Mouse (Mus musculus): ENCODE measurements at regions not wholly inside any gene's neighbourhood (a gene's known extent, or its start where the extent isn't known, plus 50 kb on each side); places are given as distances from the start of the nearest gene placed in this dataset.
A peak's percentile ranks its signal among the peaks of the same experiment; 100 is the strongest.
"Not testable (repeated sequence)": the region's sequence is repeated elsewhere in the genome, so short reads cannot be mapped to it uniquely, and the experiment has no call there.

- peaks cover 2% of the 10 kb centered on the region; the same call in 1 of the 2 replicates for H3K4me1 ChIP-seq (ENCODE audit: control insufficient read depth, insufficient read depth, low read length)
- no peak for DNase-seq
- H3K27ac ChIP-seq (ENCODE audit: insufficient read depth, low read depth, low read length): no peak overlapping the region
- 85% methylated on average over 9 of the region's 9 CpGs for WGBS
- no peak overlapping the region for H3K4me3 ChIP-seq (ENCODE audit: insufficient read depth, low read depth, low read length)
- no peaks in the 10 kb centered on the region for H3K27me3 ChIP-seq (replicated peaks; ENCODE audit: control insufficient read depth, insufficient read depth, low read length)
- H3K36me3 ChIP-seq (ENCODE audit: control insufficient read depth, insufficient read depth, low read length): no peaks in the 10 kb centered on the region
- no peak for TF ChIP-seq CTCF (conservative IDR thresholded peaks at IDR 0.05; ENCODE audit: insufficient read depth, insufficient read length, low read depth, low read length)
- no peak for TF ChIP-seq POLR2A (IDR thresholded peaks at IDR 0.05; ENCODE audit: low read depth, low read length)
Observed at GRCm38 (mm10) chr4:105704271-105704670, 85.4 kb upstream of the Gm12728 start.

- DNase-seq: peak; percentile 53
- 33% methylated on average over 6 of the region's 6 CpGs for WGBS
- TF ChIP-seq CTCF (conservative IDR thresholded peaks at IDR 0.05; ENCODE audit: insufficient read depth, insufficient read length, low read depth, low read length) (no peak), POLR2A (IDR thresholded peaks at IDR 0.05; ENCODE audit: low read depth, low read length) (no peak)
- no peaks in the 10 kb centered on the region for H3K36me3 ChIP-seq (ENCODE audit: control insufficient read depth, insufficient read depth, low read length)
- H3K27me3 ChIP-seq (replicated peaks; ENCODE audit: control insufficient read depth, insufficient read depth, low read length): no peaks in the 10 kb centered on the region
- H3K27ac ChIP-seq (ENCODE audit: insufficient read depth, low read depth, low read length): no peak overlapping the region
- peaks cover 2% of the 10 kb centered on the region; the same call in 1 of the 2 replicates for H3K4me1 ChIP-seq (ENCODE audit: control insufficient read depth, insufficient read depth, low read length)
- H3K4me3 ChIP-seq (ENCODE audit: insufficient read depth, low read depth, low read length): no peak overlapping the region
Observed at GRCm38 (mm10) chr4:105705996-105706395, 83.7 kb upstream of the Gm12728 start.

GRCm38 (mm10) chr4:105708080-105708796 is 81.4 kb upstream of the Gm12728 start:
- 59% methylated on average over 13 of the region's 13 CpGs for WGBS
- no peaks in the 10 kb centered on the region for H3K36me3 ChIP-seq (ENCODE audit: control insufficient read depth, insufficient read depth, low read length)
- H3K27me3 ChIP-seq (replicated peaks; ENCODE audit: control insufficient read depth, insufficient read depth, low read length): no peaks in the 10 kb centered on the region
- TF ChIP-seq CTCF (conservative IDR thresholded peaks at IDR 0.05; ENCODE audit: insufficient read depth, insufficient read length, low read depth, low read length): no peak
- no peak for TF ChIP-seq POLR2A (IDR thresholded peaks at IDR 0.05; ENCODE audit: low read depth, low read length)
- no peak overlapping the region for H3K27ac ChIP-seq (ENCODE audit: insufficient read depth, low read depth, low read length)
- DNase-seq: peak; percentile 22
- no peak overlapping the region for H3K4me3 ChIP-seq (ENCODE audit: insufficient read depth, low read depth, low read length)
- peaks cover 2% of the 10 kb centered on the region; the same call in 1 of the 2 replicates for H3K4me1 ChIP-seq (ENCODE audit: control insufficient read depth, insufficient read depth, low read length)

- no peaks in the 10 kb centered on the region for H3K4me1 ChIP-seq (ENCODE audit: control insufficient read depth, insufficient read depth, low read length)
- H3K36me3 ChIP-seq (ENCODE audit: control insufficient read depth, insufficient read depth, low read length): no peaks in the 10 kb centered on the region
- no peak for DNase-seq
- no peak for TF ChIP-seq POLR2A (IDR thresholded peaks at IDR 0.05; ENCODE audit: low read depth, low read length)
- WGBS: 91% methylated on average over 6 of the region's 6 CpGs
- H3K4me3 ChIP-seq (ENCODE audit: insufficient read depth, low read depth, low read length): no peak overlapping the region
- H3K27ac ChIP-seq (ENCODE audit: insufficient read depth, low read depth, low read length): no peak overlapping the region
- H3K27me3 ChIP-seq (replicated peaks; ENCODE audit: control insufficient read depth, insufficient read depth, low read length): no peaks in the 10 kb centered on the region
Observed at GRCm38 (mm10) chr4:105713956-105714355, 75.7 kb upstream of the Gm12728 start.

GRCm38 (mm10) chr4:105718080-105718479 is 71.6 kb upstream of the Gm12728 start:
- Histone ChIP-seq H3K27ac (ENCODE audit: insufficient read depth, low read depth, low read length) (no peak overlapping the region), H3K27me3 (replicated peaks; ENCODE audit: control insufficient read depth, insufficient read depth, low read length) (no peaks in the 10 kb centered on the region), H3K4me3 (ENCODE audit: insufficient read depth, low read depth, low read length) (no peak overlapping the region), H3K36me3 (ENCODE audit: control insufficient read depth, insufficient read depth, low read length) (no peaks in the 10 kb centered on the region), H3K4me1 (ENCODE audit: control insufficient read depth, insufficient read depth, low read length) (no peaks in the 10 kb centered on the region)
- 55% methylated on average over 5 of the region's 5 CpGs for WGBS
- no peak for DNase-seq
- no peak for TF ChIP-seq POLR2A (IDR thresholded peaks at IDR 0.05; ENCODE audit: low read depth, low read length)
- no peak for TF ChIP-seq CTCF (conservative IDR thresholded peaks at IDR 0.05; ENCODE audit: insufficient read depth, insufficient read length, low read depth, low read length)

- Histone ChIP-seq H3K36me3 (ENCODE audit: control insufficient read depth, insufficient read depth, low read length) (no peaks in the 10 kb centered on the region), H3K27ac (ENCODE audit: insufficient read depth, low read depth, low read length) (no peak overlapping the region), H3K4me1 (ENCODE audit: control insufficient read depth, insufficient read depth, low read length) (no peaks in the 10 kb centered on the region), H3K27me3 (replicated peaks; ENCODE audit: control insufficient read depth, insufficient read depth, low read length) (no peaks in the 10 kb centered on the region), H3K4me3 (ENCODE audit: insufficient read depth, low read depth, low read length) (no peak overlapping the region)
- TF ChIP-seq CTCF (conservative IDR thresholded peaks at IDR 0.05; ENCODE audit: insufficient read depth, insufficient read length, low read depth, low read length): no peak
- TF ChIP-seq POLR2A (IDR thresholded peaks at IDR 0.05; ENCODE audit: low read depth, low read length): no peak
- no peak for DNase-seq
- WGBS: 68% methylated on average over 3 of the region's 3 CpGs
Observed at GRCm38 (mm10) chr4:105728696-105729095, 61.0 kb upstream of the Gm12728 start.

GRCm38 (mm10) chr4:105730900-105731299 is 58.8 kb upstream of the Gm12728 start:
- DNase-seq: no peak

GRCm38 (mm10) chr4:105735116-105735515 is 54.6 kb upstream of the Gm12728 start:
- H3K4me3 ChIP-seq (ENCODE audit: insufficient read depth, low read depth, low read length); H3K36me3 ChIP-seq (ENCODE audit: control insufficient read depth, insufficient read depth, low read length); H3K27ac ChIP-seq (ENCODE audit: insufficient read depth, low read depth, low read length); H3K27me3 ChIP-seq (replicated peaks; ENCODE audit: control insufficient read depth, insufficient read depth, low read length); DNase-seq; H3K4me1 ChIP-seq (ENCODE audit: control insufficient read depth, insufficient read depth, low read length): not testable (repeated sequence)
- 93% methylated on average over 7 of the region's 9 CpGs for WGBS

More at GRCm38 (mm10) chr4:105730900-105731299, 58.8 kb upstream of the Gm12728 start:
- H3K27me3 ChIP-seq (replicated peaks; ENCODE audit: control insufficient read depth, insufficient read depth, low read length): no peaks in the 10 kb centered on the region
- H3K4me1 ChIP-seq (ENCODE audit: control insufficient read depth, insufficient read depth, low read length): no peaks in the 10 kb centered on the region
- no peak overlapping the region for H3K4me3 ChIP-seq (ENCODE audit: insufficient read depth, low read depth, low read length)
- H3K36me3 ChIP-seq (ENCODE audit: control insufficient read depth, insufficient read depth, low read length): no peaks in the 10 kb centered on the region
- TF ChIP-seq CTCF (conservative IDR thresholded peaks at IDR 0.05; ENCODE audit: insufficient read depth, insufficient read length, low read depth, low read length): no peak
- TF ChIP-seq POLR2A (IDR thresholded peaks at IDR 0.05; ENCODE audit: low read depth, low read length): no peak
- H3K27ac ChIP-seq (ENCODE audit: insufficient read depth, low read depth, low read length): no peak overlapping the region
- WGBS: 87% methylated on average over 2 of the region's 2 CpGs
